Mouse (Mus musculus) small intestine, adult 2 months (tissue): Measurements from ENCODE around the gene Tomm22.

Experiments used
- CTCF ChIP-seq: fragments of 200-500 bp; IDR thresholded peaks from 2 replicates; pipeline ENCODE4 v1.5.1; 2012; ENCODE audit warnings: low read depth, mild to moderate bottlenecking, control low read depth, inconsistent platforms, low read length, moderate library complexity, mixed read lengths; ENCODE audit not compliant: insufficient replicate concordance, insufficient read length; ENCODE audit errors: extremely low read depth
- POLR2A ChIP-seq: fragments of 200-500 bp; IDR thresholded peaks from 2 replicates; pipeline ENCODE4 v1.6.1; 2012; ENCODE audit warnings: low read depth, mild to moderate bottlenecking, control low read depth, inconsistent platforms, low read length, moderate library complexity

- TF ChIP-seq CTCF (no peak), POLR2A (no peak)
Measured at GRCm38 (mm10) chr15:79720267-79720666, 49.6 kb downstream of the Tomm22 start.
